Mouse (Mus musculus): ENCODE results near the gene Ntrk3. TPM values are rescaled to one million over a fixed set of nuclear protein-coding genes. Genes with fewer than 3 reads are reported as not detected.

Ntrk3 gene
- 1.3 TPM for polyA plus RNA-seq (2014; fragmentation: Illumina TruSeq; extraction: RNeasy Lipid Tissue Mini Kit (QIAGEN cat#74804); ENCODE audit: low replicate concordance)

DNA sequence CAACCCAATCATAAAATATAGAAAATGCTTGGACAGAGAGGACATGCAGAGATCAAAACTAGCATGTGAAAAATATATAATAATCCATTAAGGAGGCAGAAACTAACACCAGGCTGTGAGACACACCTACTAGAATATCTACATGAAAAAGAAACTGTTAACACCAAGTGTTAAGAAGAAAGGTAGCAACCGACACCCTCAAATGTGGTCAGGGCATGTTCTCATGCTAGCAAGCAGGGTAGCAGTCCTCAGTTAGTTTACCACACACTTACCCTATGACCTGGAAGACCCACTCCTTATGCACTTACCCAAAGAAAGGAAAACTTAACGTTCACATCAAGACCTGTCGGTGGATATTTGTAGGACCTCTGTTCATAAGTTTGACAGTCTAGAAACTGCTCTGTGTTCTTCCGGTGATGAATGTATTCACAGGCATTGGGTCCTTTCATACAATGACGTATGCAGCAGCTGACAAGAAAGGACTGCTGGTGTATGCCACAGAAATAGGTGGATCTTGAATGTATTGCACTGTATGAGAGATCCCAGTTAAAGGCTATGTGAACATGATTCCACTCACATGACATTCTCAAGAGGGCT is at the start of gene Ntrk3:
Gene Ntrk3, minus strand, starts transcription at position 399 of the 597 bp plus-strand sequence.

DNA sequence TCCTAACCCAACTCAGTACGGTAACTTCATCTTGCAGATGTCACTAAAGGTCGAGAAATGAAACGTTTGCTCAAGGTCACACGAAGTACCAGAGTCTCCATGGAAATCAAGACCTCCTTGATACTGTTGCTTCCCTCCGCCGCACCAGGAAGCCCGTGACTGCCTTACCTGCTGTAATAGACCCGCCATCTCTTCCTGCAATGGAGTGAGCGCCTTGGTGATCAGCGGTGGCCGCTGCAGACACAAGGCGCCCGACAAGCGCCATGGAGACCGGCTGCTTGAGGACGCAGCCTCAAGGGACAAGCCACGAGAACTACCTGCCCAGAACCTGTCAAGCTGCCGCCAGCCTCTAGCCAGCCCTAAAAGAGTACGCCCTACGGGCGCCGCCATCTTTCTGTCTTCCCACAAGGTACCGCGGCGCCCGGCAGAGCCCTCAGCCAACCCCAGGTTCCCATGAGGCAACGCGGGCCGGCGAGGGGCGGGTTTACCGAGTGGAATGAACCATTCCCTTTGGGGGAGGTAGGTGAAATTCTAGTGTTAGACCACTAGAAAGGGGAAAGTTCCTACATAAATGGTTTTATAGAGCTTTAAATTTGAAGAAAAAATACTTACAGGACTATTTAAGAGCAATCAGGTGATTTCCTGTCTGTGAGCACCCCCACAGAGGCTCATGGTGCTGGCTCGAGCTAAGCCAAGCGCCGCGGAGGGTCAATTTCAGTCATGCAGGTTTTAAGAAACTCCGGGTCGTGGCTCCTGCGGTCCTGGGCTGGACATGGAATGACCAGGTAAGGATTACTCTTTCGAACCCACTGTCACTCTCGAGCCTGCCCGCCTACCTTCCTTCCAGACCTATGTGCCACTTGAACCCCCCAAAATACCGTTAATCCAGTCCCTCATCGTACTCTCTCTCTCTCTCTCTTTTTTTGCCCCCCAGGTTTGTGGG is 45.1 kb upstream of the Ntrk3 start, which contains the start of the genes Mrps11 and Mrpl46:
Gene Mrps11, plus strand, starts transcription at position 481 of the 943 bp plus-strand sequence.
Gene Mrpl46, minus strand, starts transcription at position 893 of the 943 bp plus-strand sequence.

Other genes starting within 250 kb of the Ntrk3 start
- 2.0 TPM for gene Mrps11, start 45.1 kb upstream of the Ntrk3 start, polyA plus RNA-seq (2014; fragmentation: Illumina TruSeq; extraction: RNeasy Lipid Tissue Mini Kit (QIAGEN cat#74804); ENCODE audit: low replicate concordance)
- gene Mrpl46, start 45.5 kb upstream of the Ntrk3 start, polyA plus RNA-seq (2014; fragmentation: Illumina TruSeq; extraction: RNeasy Lipid Tissue Mini Kit (QIAGEN cat#74804); ENCODE audit: low replicate concordance), result 5.2 TPM
- gene Det1, start 109.3 kb upstream of the Ntrk3 start, polyA plus RNA-seq (2014; fragmentation: Illumina TruSeq; extraction: RNeasy Lipid Tissue Mini Kit (QIAGEN cat#74804); ENCODE audit: low replicate concordance), result 4.6 TPM
- 4.9 TPM for gene Aen, start 157.8 kb upstream of the Ntrk3 start, polyA plus RNA-seq (2014; fragmentation: Illumina TruSeq; extraction: RNeasy Lipid Tissue Mini Kit (QIAGEN cat#74804); ENCODE audit: low replicate concordance)
- 0.71 TPM for gene Isg20, start 175.4 kb upstream of the Ntrk3 start, polyA plus RNA-seq (2014; fragmentation: Illumina TruSeq; extraction: RNeasy Lipid Tissue Mini Kit (QIAGEN cat#74804); ENCODE audit: low replicate concordance)